24 mouse cellular contexts compared by ENCODE assay signal in the genomic region with DNA sequence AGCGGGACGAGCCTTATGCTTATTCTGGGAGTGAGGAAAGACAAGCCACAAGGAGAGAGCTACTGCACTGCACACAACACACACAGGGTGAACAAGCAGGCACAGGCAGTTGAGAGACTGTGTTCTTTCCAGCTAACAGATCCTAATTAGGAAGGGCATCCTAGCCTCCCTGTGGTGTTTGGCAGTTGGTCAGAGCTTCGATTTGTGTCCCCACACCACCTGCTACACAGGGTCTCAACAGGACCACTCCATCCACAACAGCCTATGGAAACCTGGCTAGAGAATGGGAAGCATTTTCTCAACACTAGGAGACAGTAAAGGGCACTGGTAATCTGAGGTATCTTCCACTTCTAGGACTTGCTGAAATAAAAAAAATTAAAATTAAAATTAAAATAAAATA. TPM values are rescaled to one million over a fixed set of nuclear protein-coding genes. Genes with fewer than 3 reads are reported as not detected.
DNase-seq lines count a peak whose midpoint lies in the region; ATAC-seq lines count a peak whose summit lies in the region.
"Had no signal": no experiment of that assay in that cellular context is flagged by ENCODE, and none has a peak within 500 bp of the region (broad histone marks: within the 10 kb centered on the region; RNA-seq: fewer than 3 reads in every experiment).

No protein-coding gene starts in this region.

- WGBS in forebrain, embryonic 12.5 days, result 90% methylated on average over 3 of the region's 3 CpGs
- WGBS in forebrain, embryonic 11.5 days, result 94% methylated on average over 3 of the region's 3 CpGs

- no peak overlapping the region for H3K4me3 ChIP-seq in forebrain, embryonic 12.5 days (replicated peaks)
- no peak overlapping the region for H3K4me3 ChIP-seq in forebrain, embryonic 11.5 days (ENCODE audit: low read depth, low read length)
- H3K4me3 ChIP-seq: heart, embryonic 12.5 days; hindbrain, embryonic 10.5 days; liver, embryonic 13.5 days; neural tube, embryonic 15.5 days had no signal

- no peaks in the 10 kb centered on the region for H3K9me3 ChIP-seq in forebrain, embryonic 12.5 days
- H3K9me3 ChIP-seq in forebrain, embryonic 11.5 days (ENCODE audit: control insufficient read depth, low read length), result no peaks in the 10 kb centered on the region
- H3K9me3 ChIP-seq: heart, embryonic 12.5 days; hindbrain, embryonic 10.5 days; liver, embryonic 13.5 days; neural tube, embryonic 15.5 days had no signal

- H3K27me3 ChIP-seq in forebrain, embryonic 12.5 days, result no peaks in the 10 kb centered on the region
- H3K27me3 ChIP-seq in forebrain, embryonic 11.5 days (ENCODE audit: control insufficient read depth, insufficient read depth, low read length), result no peaks in the 10 kb centered on the region
- H3K27me3 ChIP-seq: heart, embryonic 12.5 days; liver, embryonic 13.5 days; neural tube, embryonic 15.5 days had no signal

- H3K27ac ChIP-seq in forebrain, embryonic 12.5 days, result 0 out of 2 replicates have a peak overlapping the region, but pooled peaks have one; percentile 1
- no peak overlapping the region for H3K27ac ChIP-seq in forebrain, embryonic 11.5 days (ENCODE audit: low read depth, low read length)
- H3K27ac ChIP-seq: hindbrain, embryonic 10.5 days; liver, embryonic 13.5 days; neural tube, embryonic 15.5 days; stomach, postnatal 0 days had no signal

- no peaks in the 10 kb centered on the region for H3K4me1 ChIP-seq in forebrain, embryonic 12.5 days
- no peaks in the 10 kb centered on the region for H3K4me1 ChIP-seq in forebrain, embryonic 11.5 days (replicated peaks; ENCODE audit: control insufficient read depth, insufficient read depth, low read length)

- intact Hi-C loops in left cerebral cortex, postnatal 4 days (cut with DNase I), result no loop called here

- no peak for ATAC-seq in forebrain, embryonic 12.5 days (ENCODE audit: low FRiP score)
- no peak for ATAC-seq in forebrain, embryonic 11.5 days (replicated peaks; ENCODE audit: low FRiP score)
- ATAC-seq: inflammation-experienced regulatory T-cells, adult 6 months had no signal

- H3K9ac ChIP-seq in forebrain, embryonic 12.5 days, result no peak overlapping the region
- H3K9ac ChIP-seq in forebrain, embryonic 11.5 days (ENCODE audit: low read length), result no peak overlapping the region
- H3K9ac ChIP-seq: heart, embryonic 12.5 days; liver, embryonic 13.5 days; neural tube, embryonic 15.5 days had no signal

- no peak for DNase-seq in forebrain, embryonic 11.5 days (ENCODE audit: low spot score)
- peak; percentile 94 for DNase-seq in left cerebral cortex, postnatal 4 days
- no peak for DNase-seq in left cerebral cortex, adult 9 months (ENCODE audit: low spot score in 2 of 2)
- peak; percentile 15 for DNase-seq in ZHBTc4 (ENCODE audit: low read depth, low spot score)
- DNase-seq in retina, embryonic 14.5 days (ENCODE audit: low spot score), result peak; percentile 38
- no peak for DNase-seq in heart, adult 18-20 months
- DNase-seq: adrenal gland, postnatal 36 days; cerebellum, adult 11-12 months; gastrocnemius, postnatal 10 days; heart, postnatal 10 days; kidney, adult 18-20 months; kidney, postnatal 4 days; liver, embryonic 13.5 days; lung, adult 2 months; lung, postnatal 14 days; right cerebral cortex, postnatal 14 days; thymus, adult 2 months; thymus, postnatal 4 days had no signal

- peaks cover 46% of the 10 kb centered on the region for H3K36me3 ChIP-seq in forebrain, embryonic 12.5 days (replicated peaks)
- H3K36me3 ChIP-seq in forebrain, embryonic 11.5 days (ENCODE audit: control insufficient read depth, insufficient read depth, low read length), result peaks cover 18% of the 10 kb centered on the region; the same call in 1 of the 2 replicates

- H3K4me2 ChIP-seq in forebrain, embryonic 12.5 days, result no peak overlapping the region
- no peak overlapping the region for H3K4me2 ChIP-seq in forebrain, embryonic 11.5 days (ENCODE audit: low read depth, low read length, severe bottlenecking)
- H3K4me2 ChIP-seq: heart, embryonic 12.5 days; liver, embryonic 13.5 days; neural tube, embryonic 15.5 days had no signal

RNA-seq across cellular contexts. Expression of a gene that starts 57.1 kb away (rescaled TPM):
- 11.0 and 12.4 TPM in 2 replicates for polyA plus RNA-seq in forebrain, embryonic 12.5 days (2016; fragmentation: Nextera tagmentation; extraction: Ambion mirVana)
- 12.3 and 12.6 TPM in 2 replicates for polyA plus RNA-seq in forebrain, embryonic 11.5 days (2014; fragmentation: Nextera tagmentation; extraction: Ambion mirVana)
- total RNA-seq in left cerebral cortex, postnatal 4 days (2021), result 10 to 100 TPM; 32.0 to 32.7 TPM
- 10 to 100 TPM; 16.4 to 17.6 TPM for total RNA-seq in heart, adult 18-20 months (2021)

Comparison
In these comparisons a context has a peak if more than half of its experiments do, and no peak if none do; other contexts are left out.
1. DNase-seq: peak in left cerebral cortex, postnatal 4 days (single experiment), ZHBTc4 (single experiment) and retina, embryonic 14.5 days (single experiment); none in forebrain, embryonic 11.5 days (single experiment), left cerebral cortex, adult 9 months (0 of 2) and heart, adult 18-20 months (0 of 2).